In the genomic region with DNA sequence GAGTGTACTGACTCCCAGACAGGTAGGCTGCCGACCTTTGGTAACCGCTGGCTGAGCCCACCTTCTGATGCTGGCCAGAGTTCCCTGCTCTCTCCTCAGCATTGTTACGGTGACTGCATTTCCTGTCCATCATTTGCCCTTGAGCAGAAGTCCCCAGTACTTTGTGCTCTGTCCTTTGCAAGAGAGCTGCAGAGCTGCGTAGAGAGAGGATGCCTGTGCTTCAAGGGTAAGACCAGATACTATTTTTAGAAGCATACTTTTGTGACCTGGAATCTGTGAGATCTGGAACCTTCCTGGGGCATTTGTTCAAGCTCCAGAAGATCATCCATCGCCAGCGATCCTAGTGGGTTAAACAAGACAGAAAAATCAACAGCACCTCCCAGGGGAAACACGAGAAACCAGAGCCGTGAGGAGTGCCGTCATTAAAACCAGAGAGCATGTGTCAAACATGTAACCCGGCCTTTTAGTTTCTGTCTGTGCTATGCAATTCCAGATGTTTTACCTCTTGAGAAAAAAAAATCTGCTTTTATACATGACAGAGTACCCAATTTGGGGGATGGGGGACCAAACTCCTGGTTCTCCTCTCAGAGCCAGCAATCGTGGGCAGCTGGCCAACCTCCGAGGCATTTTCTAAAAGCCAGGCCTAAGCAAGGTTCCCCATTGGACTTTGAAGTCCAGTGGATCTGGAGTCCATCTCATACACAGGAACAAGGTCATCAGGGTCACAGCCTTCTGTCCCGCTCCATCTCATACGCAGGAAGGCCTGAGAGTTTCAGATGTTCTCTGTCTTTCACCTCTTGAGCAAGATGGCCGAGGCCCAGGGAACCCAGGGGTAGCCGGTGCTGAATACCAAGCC, we compare ENCODE assay signal across 14 mouse cellular contexts.
DNase-seq lines count a peak whose midpoint lies in the region; ATAC-seq lines count a peak whose summit lies in the region.
"Had no signal": no experiment of that assay in that cellular context is flagged by ENCODE, and none has a peak within 500 bp of the region (broad histone marks: within the 10 kb centered on the region; RNA-seq: fewer than 3 reads in every experiment).

No protein-coding gene starts in this region.

- intact Hi-C loops in heart, postnatal 10 days (cut with DNase I), result no loop called here

- H3K36me3 ChIP-seq in heart, embryonic 10.5 days, result no peaks in the 10 kb centered on the region
- no peaks in the 10 kb centered on the region for H3K36me3 ChIP-seq in midbrain, embryonic 16.5 days (ENCODE audit: control insufficient read depth, insufficient read depth, low read length)
- H3K36me3 ChIP-seq: embryonic facial prominence, embryonic 15.5 days; hindbrain, embryonic 10.5 days; liver, embryonic 13.5 days; midbrain, embryonic 12.5 days; neural tube, embryonic 12.5 days; stomach, embryonic 15.5 days had no signal

- H3K4me2 ChIP-seq in midbrain, embryonic 16.5 days (ENCODE audit: low read length), result no peak overlapping the region
- H3K4me2 ChIP-seq: embryonic facial prominence, embryonic 15.5 days; liver, embryonic 13.5 days; midbrain, embryonic 12.5 days; neural tube, embryonic 12.5 days; stomach, embryonic 15.5 days had no signal

- no peak for DNase-seq in heart, embryonic 10.5 days (ENCODE audit: low spot score)
- no peak for DNase-seq in heart, adult 11 months
- peak; percentile 34 for DNase-seq in right cerebral cortex, postnatal 4 days
- no peak for DNase-seq in right cerebral cortex, adult 18-20 months
- DNase-seq in heart, postnatal 10 days, result peak; percentile 24 to 35
- DNase-seq in yolk sac, embryonic 10.5 days (ENCODE audit: low spot score), result peak; percentile 4
- DNase-seq: liver, embryonic 13.5 days had no signal

- H3K9ac ChIP-seq in midbrain, embryonic 16.5 days (ENCODE audit: low read depth, low read length), result no peak overlapping the region
- H3K9ac ChIP-seq: embryonic facial prominence, embryonic 15.5 days; liver, embryonic 13.5 days; midbrain, embryonic 12.5 days; neural tube, embryonic 12.5 days; stomach, embryonic 15.5 days had no signal

- no peak for ATAC-seq in inflammation-experienced regulatory T-cells, adult 6 months
- ATAC-seq in midbrain, embryonic 16.5 days, result no peak

- WGBS in heart, embryonic 10.5 days, result 56% methylated on average over 16 of the region's 16 CpGs
- 83% methylated on average over 16 of the region's 16 CpGs for WGBS in midbrain, embryonic 16.5 days

- peaks cover 11% of the 10 kb centered on the region; the same call in 1 of the 2 replicates for H3K27me3 ChIP-seq in heart, embryonic 10.5 days (ENCODE audit: insufficient read depth, poor library complexity, severe bottlenecking)
- no peaks in the 10 kb centered on the region for H3K27me3 ChIP-seq in midbrain, embryonic 16.5 days (ENCODE audit: control insufficient read depth, insufficient read depth, low read depth, low read length)
- H3K27me3 ChIP-seq: embryonic facial prominence, embryonic 15.5 days; liver, embryonic 13.5 days; neural tube, embryonic 12.5 days; stomach, embryonic 15.5 days had no signal

- no peaks in the 10 kb centered on the region for H3K9me3 ChIP-seq in heart, embryonic 10.5 days
- H3K9me3 ChIP-seq in midbrain, embryonic 16.5 days (replicated peaks; ENCODE audit: control insufficient read depth, low read length, poor library complexity, severe bottlenecking), result no peaks in the 10 kb centered on the region
- H3K9me3 ChIP-seq: embryonic facial prominence, embryonic 15.5 days; hindbrain, embryonic 10.5 days; liver, embryonic 13.5 days; midbrain, embryonic 12.5 days; neural tube, embryonic 12.5 days; stomach, embryonic 15.5 days had no signal

- peaks cover 26% of the 10 kb centered on the region for H3K4me1 ChIP-seq in heart, embryonic 10.5 days
- H3K4me1 ChIP-seq in midbrain, embryonic 16.5 days (ENCODE audit: control insufficient read depth, insufficient read depth, low read length), result peaks cover 11% of the 10 kb centered on the region
- H3K4me1 ChIP-seq: liver, embryonic 13.5 days had no signal

- no peak overlapping the region for H3K4me3 ChIP-seq in heart, embryonic 10.5 days
- no peak overlapping the region for H3K4me3 ChIP-seq in midbrain, embryonic 16.5 days (ENCODE audit: low read depth, low read length)
- H3K4me3 ChIP-seq: embryonic facial prominence, embryonic 15.5 days; hindbrain, embryonic 10.5 days; liver, embryonic 13.5 days; midbrain, embryonic 12.5 days; neural tube, embryonic 12.5 days; stomach, embryonic 15.5 days had no signal

- H3K27ac ChIP-seq in heart, embryonic 10.5 days, result peak overlapping the region; percentile 69
- H3K27ac ChIP-seq in midbrain, embryonic 16.5 days (ENCODE audit: low read length), result no peak overlapping the region
- H3K27ac ChIP-seq: embryonic facial prominence, embryonic 15.5 days; hindbrain, embryonic 10.5 days; liver, embryonic 13.5 days; midbrain, embryonic 12.5 days; neural tube, embryonic 12.5 days; stomach, embryonic 15.5 days had no signal

Comparison
In these comparisons a context has a peak if more than half of its experiments do, and no peak if none do; other contexts are left out.
1. DNase-seq: peak in right cerebral cortex, postnatal 4 days (single experiment), heart, postnatal 10 days (2 of 2) and yolk sac, embryonic 10.5 days (single experiment); none in heart, embryonic 10.5 days (single experiment), heart, adult 11 months (single experiment) and right cerebral cortex, adult 18-20 months (single experiment).